Mouse (Mus musculus) regulatory T cell (primary cell): ENCODE measurements around the gene Hoxc8.

Source experiments
- in situ Hi-C: fragments of 300-600 bp; cut with MboI, MseI; formaldehyde crosslinking; loops from one replicate; pipeline ENCODE4 v1.15.1; 2025; ENCODE audit warnings: high pct_unique_total_duplicates

The Hoxc8 gene

DNA sequence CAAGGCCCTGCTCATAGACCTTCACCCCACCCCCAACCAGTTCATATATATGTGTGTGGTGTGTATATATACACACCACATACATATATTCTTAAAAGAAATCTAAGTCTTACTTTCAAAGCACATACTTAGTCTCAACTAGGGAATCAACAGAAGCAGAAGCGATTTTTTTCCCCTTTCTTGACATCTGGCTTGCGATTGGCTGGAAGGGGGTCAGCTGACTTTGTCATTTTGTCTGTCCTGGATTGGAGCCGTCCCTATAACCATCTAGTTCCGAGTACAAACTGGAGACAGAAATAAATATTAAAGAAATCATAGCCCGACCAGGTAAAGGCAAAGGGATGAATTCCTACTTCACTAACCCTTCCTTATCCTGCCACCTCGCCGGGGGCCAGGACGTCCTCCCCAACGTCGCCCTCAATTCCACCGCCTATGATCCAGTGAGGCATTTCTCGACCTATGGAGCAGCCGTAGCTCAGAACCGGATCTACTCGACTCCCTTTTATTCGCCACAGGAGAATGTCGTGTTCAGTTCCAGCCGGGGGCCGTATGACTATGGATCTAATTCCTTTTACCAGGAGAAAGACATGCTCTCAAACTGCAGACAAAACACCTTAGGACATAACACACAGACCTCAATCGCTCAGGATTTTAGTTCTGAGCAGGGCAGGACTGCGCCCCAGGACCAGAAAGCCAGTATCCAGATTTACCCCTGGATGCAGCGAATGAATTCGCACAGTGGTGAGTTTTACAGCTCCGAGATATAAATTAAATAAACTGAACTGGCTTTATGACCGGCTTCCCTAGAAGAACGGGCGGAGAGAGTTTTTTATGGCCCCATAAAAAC is 19.1 kb downstream of the Hoxc8 start:
- in situ Hi-C loops = no loop called here

GRCm38 (mm10) chr15:103010112-103010846 is 19.9 kb downstream of the Hoxc8 start:
- in situ Hi-C loops = no loop called here

DNA sequence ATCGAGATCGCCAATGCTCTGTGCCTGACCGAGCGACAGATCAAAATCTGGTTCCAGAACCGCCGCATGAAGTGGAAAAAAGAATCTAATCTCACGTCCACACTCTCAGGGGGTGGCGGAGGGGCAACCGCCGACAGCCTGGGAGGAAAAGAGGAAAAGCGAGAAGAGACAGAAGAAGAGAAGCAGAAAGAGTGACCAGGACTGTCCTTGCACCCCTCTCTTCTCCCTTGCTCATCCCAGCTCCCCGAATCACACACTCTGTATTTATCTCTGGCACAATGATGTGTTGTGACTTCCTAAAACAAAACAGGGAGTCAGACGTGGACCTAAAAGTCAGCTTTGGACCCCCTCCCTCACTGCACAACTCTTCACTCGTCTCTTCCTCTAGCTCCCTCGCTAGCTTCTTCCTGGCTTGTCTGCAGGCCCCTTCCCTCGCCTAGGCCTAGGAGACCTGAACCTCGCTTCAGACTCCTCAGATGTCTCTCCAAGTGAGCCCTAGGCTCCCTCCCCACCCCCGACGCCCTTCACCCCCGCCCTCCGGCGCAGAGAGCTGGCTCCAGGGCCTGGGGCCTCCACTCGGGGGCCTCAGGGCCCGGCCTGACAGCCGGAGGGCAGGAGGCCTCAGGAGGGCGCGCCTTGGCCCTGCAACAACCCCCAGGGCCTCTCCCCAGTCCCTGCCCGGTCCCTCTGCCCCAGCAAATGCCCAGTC is 20.6 kb downstream of the Hoxc8 start:
- in situ Hi-C loops = no loop called here

DNA sequence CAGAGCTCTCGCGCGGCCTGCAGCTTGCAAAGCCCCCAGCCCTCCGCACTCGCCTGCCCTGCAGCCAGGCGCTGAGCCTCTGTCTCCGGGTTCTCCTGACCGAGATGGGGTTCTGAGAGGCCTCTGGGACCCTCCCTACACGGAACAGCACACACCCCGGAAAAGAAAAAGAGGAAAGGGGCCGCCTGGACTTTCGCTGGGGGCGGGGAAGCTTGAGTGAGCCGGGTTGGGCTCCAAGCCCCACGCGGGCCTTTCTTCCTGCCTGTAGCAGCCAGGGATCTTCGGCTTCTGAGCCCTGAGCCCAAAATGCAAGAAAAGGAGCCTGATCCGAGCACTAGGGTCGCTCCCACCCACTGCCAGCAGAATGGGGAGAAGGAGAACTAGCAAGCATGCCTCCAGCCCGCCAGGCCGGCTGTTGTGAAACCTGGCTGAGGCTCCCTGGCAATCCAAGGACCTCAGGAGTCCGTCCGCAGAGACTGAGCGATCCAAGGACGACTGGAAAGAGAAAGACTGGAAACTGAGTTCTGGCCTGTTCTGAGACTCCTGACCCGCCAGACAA is 21.6 kb downstream of the Hoxc8 start:
- in situ Hi-C loops = no loop called here

GRCm38 (mm10) chr15:103013238-103013984 is 23.0 kb downstream of the Hoxc8 start:
- in situ Hi-C loops = no loop called here

GRCm38 (mm10) chr15:103014166-103015008 is 24.0 kb downstream of the Hoxc8 start:
- in situ Hi-C loops = no loop called here

- in situ Hi-C loops = no loop called here
These were observed 24.6 kb downstream of the Hoxc8 start for GRCm38 (mm10) chr15:103015009-103015399.

DNA sequence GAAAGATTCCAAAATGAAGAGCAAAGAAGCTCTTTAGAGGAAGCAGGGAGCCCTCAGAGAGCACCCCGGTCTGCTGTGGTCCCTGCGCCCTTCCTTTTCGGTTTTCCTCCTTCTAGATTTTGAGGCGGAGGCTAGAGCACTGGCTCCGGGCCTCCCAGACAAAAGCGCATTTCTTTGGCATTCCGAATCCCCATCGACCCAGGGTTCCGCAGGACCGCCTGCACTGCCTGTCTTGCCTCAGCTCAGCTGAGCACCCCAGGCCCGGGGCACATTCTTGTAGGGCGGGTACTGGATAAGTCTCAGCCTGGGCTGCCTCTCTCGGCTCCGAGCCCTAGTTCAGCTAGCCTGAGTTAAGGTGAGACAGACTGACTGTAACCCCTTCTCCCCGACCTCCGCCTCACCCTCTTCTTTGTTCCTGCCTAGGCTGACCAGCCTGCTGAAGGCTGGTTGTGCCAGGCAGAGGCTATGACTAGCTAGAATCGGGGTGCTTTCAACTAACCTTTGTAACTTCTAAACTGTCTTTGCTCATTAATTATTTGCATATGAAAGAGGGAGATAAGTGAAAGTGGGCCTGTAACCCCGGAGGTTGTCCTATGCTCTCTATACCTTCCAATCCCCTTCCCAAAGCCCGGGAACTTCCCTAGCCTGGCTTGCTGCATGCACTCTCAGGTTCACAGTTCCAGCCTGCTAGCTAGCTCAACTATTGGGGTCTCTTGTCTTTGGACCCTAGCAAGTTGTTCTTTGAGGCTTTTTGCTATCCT is 25.2 kb downstream of the Hoxc8 start:
- in situ Hi-C loops = no loop called here

DNA sequence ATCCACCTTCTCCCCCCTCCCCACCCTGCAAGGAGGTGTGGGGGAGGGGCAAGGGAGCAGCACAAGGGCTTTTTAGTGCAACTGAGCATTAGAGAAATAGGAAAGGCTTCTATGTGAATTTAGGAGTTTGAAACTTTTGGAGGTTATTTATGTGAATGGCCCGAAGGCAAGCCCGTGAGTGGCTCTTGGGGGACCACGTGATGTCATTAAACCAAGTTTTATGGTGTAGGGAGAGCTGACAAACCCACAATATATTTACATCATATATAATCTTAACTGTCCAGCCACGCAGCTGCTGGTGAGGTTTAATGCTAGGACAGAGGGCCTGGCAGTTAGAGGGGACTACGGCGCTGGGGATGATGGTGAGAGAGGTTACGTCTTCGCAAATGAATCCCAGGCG is 28.2 kb downstream of the Hoxc8 start, which contains the start of gene Hoxc4:
Gene Hoxc4, plus strand, starts transcription at position 299 of the 400 bp plus-strand sequence.
- in situ Hi-C loops = no loop called here

DNA sequence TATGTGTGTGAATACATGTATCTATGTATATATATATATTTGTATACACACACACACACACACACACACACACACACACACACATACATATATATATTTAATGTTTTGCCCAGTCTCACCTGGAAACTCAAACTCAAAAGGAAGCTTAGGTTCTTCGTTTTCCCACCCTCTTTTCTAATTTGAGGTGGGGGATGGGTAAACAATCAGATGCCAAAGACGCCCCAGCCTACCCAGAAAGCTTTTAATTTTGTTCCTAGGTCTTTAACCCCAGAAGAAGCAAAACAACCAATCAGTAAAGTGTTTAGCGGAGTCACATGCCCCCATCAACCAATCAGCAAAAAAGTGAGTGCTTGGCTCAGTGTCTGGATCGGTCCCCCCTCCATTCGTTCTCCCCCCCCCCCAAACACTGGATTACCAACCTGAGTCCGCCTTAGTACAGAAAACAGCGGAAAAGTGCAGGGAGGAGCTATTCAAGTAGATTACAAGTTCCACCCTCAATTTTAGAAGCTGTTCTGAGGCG is 30.6 kb downstream of the Hoxc8 start:
- in situ Hi-C loops = no loop called here

- in situ Hi-C loops = no loop called here
These were observed 31.1 kb downstream of the Hoxc8 start for GRCm38 (mm10) chr15:103021544-103021943.

DNA sequence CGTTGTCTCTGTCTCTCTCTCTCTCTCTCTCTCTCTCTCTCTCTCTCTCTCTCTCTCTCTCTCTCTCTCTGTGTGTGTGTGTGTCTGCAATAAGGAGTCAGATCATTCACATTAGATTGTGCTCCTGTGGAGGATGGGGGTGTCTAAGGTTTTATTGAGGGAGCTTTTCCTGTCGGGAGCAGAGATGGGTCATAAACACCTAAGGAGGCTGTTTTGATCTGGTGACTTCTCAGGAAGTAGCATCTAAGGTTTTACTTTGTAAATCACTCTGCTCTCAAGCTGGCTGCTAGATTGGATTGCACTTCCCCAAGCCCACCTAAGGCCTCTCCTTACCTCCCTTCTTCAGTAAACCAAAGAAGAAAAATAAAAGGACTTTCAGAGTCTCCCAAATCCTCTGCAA is 33.7 kb downstream of the Hoxc8 start:
- in situ Hi-C loops = no loop called here

DNA sequence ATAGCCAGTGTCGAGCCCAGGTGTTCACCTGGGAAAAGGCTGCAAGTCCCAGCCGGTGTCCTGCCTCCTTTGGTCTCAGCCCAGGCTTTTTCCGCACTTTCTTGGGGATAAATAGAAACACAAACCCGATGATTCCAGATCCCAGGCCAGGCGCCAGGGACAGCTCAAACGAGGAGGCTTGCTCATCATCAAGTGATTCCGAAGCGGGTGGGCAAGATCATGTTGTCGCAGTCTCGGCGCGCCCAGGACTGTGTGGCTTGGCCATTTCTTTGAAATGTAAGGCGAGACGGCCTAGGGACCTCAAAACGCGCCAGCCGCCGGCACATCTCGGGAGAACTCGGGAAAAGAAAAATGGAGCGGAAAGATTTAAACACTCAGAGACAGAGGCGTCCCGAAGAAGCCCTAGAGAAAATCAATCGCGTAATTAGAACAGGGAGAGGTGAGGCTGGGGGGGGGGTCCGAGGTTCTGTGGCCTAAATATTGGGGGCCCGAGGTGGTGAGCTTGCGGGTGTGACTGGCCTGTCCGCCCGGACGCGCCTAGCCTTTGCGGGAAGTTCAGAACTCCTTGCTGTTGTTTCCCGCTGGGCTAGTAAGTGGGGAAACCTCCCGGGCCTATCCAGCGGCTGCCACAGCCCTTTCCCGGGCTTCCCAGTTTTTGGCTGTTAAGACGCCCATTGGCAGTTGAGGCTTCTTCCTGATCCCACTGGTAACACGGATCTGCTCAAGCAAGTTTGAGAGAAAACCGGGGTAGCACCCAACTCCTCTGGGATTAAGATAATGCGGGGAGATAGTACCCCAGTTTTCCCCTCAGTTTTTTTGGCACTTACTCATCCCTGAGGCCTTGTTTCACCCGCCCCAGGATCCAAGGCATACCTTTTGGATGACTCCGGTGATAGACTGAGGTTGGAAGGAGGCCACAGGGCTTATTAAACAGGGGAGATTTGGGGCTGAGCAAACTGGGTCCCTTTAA is 37.1 kb downstream of the Hoxc8 start:
- in situ Hi-C loops = no loop called here

DNA sequence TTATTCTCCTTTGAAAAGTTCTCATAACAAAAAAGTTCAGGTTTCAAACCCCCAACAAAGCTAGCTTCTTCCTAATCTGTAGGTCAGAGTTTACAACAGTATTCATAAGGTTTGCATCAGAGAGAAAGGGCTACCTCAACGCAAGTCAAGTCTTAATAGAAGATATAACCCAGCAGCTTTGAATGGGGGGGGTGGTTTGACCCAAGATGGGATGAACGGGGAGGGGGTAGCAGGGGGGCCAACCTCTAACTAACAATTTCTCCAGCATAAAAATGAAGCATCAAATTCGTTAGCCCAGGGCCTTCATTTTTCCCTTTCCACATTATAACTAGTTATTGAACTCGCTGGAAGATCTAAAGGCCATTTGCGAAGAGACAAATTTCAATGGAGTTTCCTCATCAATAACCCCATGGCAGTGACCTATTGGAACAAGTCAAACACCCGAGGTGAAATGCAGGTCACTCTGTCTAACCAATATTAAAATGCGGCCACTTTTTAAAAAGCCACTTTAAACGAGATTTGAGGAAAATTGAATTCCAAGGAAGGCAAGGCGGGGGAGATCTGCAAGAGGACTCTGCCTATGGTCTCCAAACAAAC is 38.6 kb downstream of the Hoxc8 start:
- in situ Hi-C loops = no loop called here

DNA sequence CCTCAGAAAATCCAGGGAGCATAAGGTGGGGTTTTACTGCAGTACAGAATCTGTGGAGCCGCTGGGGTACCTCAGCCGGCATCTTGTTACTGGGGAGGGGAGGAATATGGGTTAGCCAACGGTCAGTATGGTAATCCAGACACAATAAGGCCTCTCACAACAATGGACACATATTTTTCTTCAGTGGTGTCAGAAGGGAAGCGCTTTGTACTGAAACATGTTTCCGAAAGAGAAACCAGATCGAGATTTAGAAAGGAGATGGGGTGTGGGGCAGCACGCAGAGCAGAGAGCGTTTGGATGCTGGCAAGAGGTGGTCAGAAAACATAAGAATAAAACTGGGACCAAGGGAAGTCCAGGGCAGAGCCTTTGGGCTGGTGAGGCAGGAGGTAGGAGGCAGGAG is 39.7 kb downstream of the Hoxc8 start:
- in situ Hi-C loops = no loop called here

DNA sequence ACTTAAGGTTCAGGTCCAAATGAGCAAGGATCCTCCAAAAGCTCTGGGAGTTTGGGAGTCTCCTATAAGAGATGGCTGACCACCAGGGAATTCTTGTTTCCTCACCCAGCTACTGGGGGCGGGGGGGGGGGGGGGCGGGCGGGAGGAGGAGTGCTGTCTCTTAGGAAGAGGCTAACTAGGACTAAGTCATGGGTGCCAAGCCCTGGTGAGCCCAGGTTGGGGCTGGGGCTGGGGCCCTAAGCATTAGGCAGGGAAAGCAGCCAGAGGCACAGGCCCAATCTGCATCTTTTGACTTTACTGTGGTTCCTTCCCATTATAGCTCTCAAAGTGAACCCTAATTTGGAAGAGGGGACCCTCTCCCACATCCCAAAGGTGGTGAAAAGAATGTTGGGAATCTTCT is 41.8 kb downstream of the Hoxc8 start:
- in situ Hi-C loops = no loop called here

DNA sequence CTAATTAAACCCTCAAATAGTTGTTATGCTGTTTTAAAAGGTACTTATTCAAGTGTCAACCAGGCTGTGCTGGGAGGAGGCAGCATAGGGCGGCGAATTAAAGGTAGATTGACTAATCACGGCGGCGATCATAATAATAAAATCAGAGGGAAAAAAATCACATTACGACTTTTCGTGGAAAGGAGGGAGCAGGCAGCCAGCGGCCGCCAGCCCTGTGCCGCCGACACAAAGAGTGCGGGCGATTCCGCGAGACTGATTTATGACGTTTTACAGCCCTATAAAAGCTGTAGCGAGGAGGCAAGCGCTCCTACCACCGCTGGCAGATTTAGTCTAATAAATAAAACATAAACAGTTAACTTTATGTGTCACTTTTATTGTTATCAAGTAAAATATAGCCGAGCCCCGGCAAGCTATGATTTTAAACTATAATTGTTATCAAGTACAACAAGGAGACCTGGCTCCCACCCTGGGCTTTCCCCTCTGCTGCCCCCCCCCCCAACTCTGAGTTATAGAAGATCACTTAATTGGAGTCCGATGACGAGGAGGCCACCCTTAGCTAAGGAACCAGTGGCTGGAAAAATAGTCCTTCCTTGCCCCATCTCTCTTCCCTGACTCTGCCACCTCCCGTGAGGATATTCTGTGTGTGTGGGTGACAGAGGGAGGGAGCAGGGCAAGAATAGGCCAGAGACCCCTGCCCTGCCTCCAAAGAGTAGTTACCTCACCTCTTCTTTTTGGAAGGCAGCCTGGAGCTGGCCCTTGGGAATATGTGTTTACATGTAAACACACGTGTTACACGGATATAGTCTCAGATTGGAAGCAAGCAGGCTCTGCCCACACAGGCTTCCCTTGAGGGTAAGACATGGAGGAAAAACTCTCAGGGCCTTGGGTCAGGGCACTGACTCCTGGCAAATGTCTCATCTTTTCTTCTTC is 42.5 kb downstream of the Hoxc8 start:
- in situ Hi-C loops = no loop called here
